Mouse (Mus musculus): ENCODE results near the gene Med29. TPM values are rescaled to one million over a fixed set of nuclear protein-coding genes. Genes with fewer than 3 reads are reported as not detected.

Gene Med29
- total RNA-seq (2021) = 10 to 100 TPM; 19.6 to 20.2 TPM
- long read RNA-seq, experiment 1, transcript Med29-201 (4 exons, 1,281 nt) = major isoform, 87 of 96 reads
- long read RNA-seq, experiment 1, partial matches to known transcripts = 0 of 96 reads
- long read RNA-seq, experiment 1, other reads (novel, unspliced or antisense) = 9 of 96 reads
- long read RNA-seq, experiment 2, transcript Med29-201 (4 exons, 1,281 nt) = major isoform, 65 of 70 reads
- long read RNA-seq, experiment 2, partial matches to known transcripts = 2 of 70 reads
- long read RNA-seq, experiment 2, other reads (novel, unspliced or antisense) = 3 of 70 reads

DNA sequence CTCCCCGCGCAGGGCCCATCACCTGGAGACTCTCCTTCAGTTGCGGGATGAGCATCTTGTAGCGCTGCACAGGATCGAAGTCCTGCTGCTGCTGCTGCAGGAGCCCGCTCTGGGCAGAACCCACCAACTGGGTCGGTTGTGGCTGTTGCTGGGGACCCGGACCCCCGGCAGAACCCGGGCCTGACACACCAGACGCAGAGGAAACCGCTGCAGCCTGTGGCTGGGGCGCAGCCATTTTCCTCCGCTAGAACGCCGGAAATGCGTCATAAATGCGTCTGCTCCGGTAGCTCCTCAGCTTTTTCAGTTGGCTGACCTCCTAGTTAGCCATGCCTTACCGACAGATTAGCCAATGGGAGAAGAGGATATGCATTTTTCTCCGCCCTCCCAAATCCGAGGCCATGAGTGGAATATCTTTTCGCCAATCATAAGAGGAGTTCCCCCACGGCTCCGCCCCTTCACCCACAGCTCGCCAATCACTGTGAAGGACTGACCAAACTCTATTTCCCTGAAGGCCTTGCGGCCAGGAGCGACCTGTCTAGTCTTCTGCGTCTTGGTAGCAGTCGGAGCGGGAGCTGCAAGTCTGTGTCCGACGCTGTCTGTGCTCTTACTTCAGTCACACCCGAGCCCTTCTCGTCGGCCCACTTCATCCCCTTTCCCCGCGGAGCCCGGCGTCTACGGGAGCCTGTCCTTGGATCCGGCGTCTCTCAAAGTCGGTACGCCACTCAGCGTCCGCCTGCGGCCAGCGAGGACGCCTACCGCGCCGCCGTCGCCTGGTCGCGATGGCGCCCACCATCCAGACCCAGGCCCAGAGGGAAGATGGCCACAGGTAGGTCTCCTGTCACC lies at the start of gene Med29, which contains the start of gene Paf1:
Med29 (minus strand) TSS at position 280 of the 843 bp plus-strand sequence.
Paf1 (plus strand) TSS at position 523 of the 843 bp plus-strand sequence.
- peak; percentile 98 for DNase-seq

DNA sequence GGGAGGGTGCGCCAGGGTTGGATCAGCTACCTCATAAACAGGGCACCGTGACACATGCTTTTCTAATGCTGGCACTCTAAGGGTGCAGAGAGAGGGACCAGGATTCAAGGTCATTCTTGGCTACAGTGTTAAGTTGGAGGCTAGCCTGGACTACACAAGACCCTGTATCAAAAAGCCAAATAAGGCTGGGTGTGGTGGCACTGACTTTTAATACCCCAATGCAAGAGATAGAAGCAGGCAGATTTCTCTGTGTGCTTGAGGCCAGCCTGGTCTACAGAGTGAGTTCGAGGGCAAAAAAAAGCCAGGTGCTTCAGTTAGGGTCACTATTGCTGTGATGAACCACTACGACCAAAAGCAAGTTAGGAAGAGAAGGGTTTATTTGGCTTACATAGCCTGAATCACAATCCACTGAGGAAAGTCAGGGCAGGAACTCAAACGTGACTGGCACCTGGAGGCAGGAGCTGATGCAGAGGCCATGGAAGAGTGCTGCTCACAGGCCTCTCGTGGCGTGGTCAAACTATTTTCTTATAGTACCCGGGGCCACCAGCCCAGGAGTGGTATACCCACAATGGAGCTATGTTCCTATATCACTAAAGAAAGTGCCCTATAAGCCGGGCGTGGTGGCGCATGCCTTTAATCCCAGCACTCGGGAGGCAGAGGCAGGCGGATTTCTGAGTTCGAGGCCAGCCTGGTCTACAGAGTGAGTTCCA lies 49.4 kb upstream of the Med29 start:
- no peak for DNase-seq

DNA sequence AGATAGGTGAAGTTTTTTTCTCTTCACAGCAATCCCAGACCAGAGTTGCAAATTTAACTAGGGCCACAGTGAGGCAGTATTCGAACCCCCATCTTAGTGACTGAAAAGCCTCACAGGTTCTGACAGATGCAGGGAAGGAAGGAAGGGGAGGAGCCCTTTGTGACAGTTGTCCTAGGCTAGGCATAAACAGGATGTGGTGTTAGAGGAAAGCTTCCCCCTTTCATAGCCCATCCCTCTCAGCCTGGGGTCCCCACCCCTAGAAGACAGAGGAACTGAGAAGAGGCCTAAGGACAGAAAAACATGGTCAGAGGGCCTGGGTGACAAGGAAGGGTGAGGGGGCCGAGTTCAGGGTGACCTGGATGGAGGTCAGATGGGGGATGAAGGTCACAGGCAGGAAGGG lies 48.2 kb upstream of the Med29 start:
- peak; percentile 41 for DNase-seq

DNA sequence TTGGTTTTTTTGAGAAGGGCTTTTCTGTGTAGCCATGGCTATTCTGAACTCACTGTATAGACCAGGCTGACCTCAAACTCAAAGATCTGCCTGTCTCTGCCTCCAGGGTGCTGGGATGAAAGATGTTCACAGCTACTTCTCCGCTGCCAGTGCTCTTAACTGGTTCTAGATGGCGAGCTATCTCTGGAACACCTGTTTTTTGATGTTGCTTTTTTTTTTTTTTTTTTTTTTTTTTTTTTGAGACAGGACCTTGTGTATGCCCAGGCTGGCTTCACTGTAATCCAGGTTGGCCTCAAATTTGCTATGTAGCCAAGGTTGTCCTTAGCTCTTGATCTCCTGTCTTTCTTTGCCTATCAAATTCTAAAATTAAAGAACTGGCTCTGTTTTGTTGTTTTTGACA lies 46.3 kb upstream of the Med29 start:
- no peak for DNase-seq

DNA sequence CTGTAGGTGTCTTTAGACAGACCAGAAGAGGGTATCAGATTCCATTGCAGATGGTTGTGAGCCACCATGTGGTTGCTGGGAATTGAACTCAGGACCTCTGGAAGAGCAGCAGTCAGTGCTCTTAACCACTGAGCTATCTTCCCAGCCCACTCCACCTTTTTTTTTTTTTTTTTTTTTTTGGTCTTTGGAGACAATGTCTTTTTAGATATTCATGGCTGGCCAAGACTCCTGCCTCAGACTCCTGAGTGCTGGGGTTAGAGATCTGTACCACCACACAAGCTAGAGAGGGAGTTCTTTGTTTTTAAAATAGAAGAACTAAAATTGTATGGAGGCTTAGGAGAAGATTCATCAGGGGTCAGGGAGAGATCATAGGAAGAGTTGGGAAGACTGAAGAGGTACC lies 45.5 kb upstream of the Med29 start:
- no peak for DNase-seq

DNA sequence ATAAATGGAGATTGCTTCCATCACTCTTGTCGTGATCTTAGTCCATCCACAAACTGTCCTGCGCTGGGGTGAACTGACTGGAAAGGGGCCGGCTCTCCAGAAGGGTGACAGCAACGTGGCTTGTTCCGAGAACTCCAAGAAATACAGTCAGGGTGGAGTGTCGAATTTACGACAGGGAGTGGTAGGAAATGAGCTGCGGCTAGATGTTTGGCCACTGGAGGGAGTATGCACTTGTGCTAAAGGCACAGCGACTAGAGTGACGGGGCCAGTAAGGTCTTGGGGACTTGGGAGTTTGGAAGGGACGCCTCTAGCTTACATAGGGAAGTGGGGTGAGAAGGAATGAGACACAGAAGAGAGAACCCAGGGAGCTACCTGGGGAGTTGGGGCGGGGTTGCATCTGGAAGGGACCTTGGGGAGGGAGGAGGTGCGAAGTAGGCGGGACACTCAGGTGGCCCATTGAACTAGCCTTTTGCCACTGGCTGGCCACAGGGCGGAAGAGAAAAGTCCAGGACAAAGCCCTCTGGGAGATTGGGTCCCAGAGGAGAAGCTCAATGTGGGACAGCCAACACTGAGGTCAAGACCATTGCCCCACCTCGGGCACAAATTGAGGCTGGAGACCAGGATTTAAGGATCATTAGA lies 44.5 kb upstream of the Med29 start, which contains the start of gene Gmfg:
Gmfg (plus strand) TSS at position 516 of the 639 bp plus-strand sequence.
- peak; percentile 70 for DNase-seq

DNA sequence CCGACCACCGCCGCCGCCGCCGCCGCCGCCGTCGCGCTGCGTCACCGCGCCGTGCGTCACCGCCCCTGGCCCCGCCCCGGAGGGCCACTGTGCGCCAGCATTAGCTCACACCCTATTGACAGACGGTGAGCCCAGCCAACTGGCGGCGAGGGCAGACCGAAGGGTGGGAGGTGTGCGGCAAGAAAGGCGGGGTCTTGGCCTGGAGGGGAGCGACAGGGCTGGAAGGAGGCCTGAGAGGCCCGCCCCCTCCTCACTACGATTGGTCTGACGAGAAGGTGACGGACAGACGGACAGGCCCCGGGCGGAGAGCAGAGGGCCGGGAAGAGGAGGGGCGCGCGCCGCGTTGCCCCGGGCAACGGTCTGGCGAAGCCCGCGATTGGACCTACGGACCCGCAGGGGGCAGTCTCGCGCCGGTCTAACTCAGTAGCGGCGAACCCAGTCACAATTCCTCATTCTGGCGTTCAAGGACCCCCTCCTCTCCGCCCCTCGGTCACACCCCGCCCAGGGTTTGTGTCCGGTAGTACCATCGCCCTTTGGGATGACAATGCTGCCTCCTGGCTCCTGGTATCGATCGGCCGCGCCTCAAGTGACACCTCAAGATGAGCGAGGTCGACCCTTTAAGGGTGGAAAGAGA lies 43.9 kb upstream of the Med29 start:
- peak; percentile 100 for DNase-seq

DNA sequence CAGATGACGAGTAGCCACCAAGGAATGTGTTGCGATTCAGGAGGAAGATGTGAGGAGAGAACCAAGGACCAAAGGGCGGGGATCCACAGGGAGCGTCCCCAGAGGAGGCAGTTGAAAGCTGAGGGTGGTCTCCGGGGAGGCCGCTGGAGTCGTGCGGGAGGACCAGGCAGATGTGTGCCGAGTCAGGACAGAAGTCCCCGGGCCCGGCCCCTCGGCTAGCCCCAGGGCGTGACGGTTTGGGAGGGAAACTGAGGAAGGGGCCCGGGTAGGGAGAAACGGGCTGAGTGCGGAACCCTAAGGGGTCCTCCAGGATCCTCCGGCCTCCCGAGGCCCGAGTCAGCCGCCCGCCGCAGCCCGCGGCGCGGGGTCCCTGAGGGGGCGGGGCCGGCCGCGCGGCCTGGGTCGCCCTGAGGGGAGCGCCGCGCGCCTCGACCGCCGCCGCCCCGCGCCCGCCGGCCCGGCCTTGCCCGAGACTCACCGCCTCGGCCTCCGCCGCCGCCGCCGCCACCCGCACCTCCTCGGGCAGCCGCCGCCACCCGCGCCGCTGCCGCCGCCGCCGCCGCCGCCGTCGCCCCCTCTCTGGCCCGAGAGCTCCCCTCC lies 43.3 kb upstream of the Med29 start:
- peak; percentile 42 for DNase-seq

DNA sequence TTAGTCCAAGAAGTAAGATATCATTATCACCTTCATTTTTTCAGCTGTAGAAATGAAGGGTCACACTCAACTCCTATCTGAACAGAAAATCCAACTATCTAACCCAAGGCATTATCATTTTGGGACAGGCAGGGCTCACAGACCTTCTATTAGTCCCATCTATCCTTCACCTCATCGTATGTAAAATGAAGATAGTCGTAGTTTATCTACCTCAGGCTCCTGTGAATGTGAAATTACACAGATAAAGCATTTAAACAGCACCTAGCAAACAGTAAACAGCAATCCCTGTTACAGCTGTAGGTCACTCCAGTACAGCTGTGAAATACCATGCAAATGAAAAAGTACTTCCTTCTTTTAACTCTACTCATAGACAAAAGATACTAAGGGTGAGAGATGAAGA lies 39.7 kb upstream of the Med29 start:
- no peak for DNase-seq

DNA sequence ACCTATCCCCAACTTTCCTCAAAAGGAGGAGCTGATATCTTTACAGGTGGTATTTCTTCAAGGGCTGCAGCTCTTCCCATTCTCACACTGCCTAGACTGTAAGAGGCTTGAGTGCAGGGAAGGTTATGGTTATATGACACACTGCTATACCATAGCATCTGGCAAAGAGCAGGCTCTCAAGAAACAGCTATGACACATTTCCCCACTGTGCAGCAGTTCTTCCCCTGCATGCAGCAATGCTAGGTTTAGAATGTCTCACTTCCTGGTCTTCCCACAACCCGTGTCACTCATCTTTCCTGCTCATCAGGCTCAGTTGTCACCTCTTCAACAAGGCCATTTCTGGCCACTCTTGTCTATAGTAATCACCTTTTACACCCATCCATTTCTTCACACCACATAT lies 38.0 kb upstream of the Med29 start:
- no peak for DNase-seq

DNA sequence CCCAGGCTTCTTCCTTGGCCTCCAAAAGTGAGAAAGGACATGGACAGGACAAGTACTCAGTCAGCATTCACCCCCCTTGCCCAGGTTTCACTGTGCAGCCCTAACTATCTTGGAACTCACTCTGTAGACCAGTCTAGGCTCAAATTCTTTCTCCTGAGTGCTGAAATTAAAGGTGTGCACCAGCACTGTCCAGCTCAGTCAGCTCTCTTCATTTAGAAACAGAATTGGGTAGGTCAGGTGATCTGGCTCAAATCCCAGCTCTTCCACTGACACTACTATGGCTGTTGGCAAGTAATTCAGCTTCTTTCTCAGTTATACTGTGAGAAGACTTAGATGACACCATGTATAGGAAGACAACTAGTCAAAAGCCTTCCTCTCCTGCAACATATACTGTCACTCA lies 35.2 kb upstream of the Med29 start:
- no peak for DNase-seq

DNA sequence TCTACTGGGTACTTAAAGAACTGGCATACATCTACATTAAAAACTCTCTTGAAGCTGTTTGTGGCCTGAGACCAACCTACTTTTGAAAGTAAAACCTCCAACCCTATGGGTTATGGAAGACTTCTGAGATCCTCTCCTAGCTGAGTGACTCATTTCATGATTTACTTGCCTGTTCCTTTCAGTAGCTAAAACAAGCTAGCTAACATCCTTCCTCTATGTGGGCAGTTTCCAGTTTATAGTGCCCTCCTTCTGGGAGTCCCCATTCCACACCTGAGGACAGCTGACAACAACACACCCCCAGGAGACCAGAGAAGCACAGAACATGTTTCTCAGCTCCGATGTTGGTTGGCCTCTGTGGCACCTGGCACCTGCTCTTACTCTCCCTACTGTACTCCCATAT lies 30.5 kb upstream of the Med29 start:
- DNase-seq = no peak

DNA sequence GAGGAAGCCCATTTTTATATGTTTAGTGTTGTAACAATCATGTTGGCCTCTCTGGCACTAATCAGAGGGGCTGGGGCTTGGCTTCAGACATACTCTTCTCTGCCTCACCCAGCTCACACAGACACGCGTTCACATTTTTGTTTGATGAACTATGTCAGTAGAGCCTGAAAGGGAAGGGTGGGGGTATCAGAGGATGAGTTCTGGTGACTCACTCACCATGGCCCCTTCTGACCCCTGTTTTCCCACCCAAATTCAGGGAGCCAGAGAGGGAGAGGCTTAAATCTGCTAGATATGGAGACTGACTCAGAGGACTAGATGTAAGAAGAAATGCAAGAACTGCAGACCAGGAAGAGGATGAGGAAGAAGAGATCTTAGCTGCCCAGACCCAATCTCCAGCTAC lies 26.9 kb upstream of the Med29 start:
- no peak for DNase-seq

DNA sequence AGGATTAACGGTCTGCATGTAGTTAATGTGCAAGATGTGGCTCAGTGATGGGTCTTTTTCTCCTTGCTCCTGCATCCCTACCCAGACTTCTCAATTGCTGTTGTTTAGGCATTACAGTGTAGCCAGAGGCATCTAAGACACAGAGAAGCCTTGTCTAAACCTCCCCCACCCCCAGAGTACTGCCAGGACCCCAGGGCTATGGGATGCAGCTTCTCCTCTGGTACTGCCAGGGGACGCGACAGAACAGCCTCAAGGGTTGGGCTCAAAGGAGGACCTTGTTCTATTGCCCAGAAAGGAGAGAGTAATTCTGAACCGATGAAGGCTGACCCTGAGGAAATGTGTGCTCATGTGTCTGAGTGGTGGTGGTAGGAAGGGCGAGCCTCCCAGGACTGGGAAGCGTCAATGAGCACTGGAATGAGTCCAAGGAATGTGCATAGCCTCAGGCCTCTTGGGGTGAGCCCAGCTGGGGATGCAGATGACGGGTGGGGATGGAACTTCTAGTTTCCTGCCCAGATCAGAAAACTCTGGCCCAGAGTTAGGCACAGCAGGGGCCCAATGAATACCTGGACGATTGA lies 25.7 kb upstream of the Med29 start:
- DNase-seq = peak; percentile 84

DNA sequence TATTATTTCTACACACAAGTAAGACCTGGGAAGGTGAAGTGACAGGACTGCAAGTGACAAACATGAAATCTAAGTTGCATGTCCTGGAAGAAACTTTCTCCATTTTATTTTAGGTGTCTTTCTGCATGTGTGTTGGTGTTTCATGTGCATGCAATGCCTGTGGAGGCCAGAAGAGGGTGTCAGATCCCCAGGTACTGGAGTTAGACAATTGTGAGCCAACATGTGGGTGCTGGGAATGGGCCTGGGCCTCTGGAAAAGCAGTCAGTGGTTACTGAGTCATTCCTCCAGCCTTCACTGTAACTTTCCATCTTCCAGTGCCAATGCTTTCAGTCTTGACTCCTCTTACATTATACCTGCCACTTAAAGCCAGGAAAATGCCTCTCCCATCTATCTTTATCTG lies 24.9 kb upstream of the Med29 start:
- no peak for DNase-seq

DNA sequence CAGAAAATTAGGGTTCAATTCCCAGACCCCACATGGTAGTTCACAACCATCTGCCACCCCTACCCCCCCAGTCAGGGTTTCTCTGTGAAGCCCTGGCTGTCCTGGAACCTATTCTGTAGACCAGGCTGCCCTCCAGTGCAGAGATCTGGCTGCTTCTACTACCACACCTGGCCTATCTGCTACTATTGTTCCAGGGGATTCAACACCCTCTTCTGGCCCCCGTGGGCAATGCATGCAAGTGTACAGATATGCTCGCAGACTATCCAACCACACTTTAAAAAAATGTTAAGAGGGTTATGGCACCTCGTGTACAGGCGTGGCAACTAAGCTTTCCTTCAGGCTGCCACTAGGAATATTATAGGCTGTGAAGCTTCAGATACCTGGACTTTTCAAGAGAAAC lies 20.3 kb upstream of the Med29 start:
- no peak for DNase-seq

DNA sequence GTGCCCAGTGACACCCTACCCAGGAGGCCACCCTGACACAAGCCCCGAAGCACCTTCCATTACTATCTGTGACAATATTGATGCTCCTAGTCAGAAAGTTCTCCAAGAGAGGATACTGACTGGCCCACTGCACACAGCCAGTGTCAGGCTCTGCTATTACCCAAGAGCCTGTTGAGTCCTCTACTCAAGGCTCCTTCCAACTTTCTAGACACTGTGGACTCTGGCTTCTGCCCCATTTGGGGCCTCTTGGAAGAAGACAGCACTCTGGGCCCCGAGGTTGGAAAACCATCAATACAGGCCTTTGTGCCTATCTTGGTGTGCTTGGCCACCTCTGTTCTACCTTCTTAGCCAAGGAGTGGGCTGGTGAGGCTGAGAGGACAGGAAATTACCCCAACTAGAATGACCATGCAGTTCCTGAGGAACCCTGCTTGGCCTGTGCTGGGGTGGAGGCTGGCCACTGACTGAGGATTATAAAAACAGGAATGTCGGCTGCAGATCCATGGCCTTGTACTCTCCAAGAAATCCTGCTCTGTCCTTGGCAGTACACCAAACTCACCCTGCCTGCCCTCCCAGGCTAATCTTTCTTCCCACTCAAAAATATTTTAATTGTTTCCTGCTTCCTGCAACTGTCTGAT lies 18.4 kb upstream of the Med29 start:
- DNase-seq = peak; percentile 85

DNA sequence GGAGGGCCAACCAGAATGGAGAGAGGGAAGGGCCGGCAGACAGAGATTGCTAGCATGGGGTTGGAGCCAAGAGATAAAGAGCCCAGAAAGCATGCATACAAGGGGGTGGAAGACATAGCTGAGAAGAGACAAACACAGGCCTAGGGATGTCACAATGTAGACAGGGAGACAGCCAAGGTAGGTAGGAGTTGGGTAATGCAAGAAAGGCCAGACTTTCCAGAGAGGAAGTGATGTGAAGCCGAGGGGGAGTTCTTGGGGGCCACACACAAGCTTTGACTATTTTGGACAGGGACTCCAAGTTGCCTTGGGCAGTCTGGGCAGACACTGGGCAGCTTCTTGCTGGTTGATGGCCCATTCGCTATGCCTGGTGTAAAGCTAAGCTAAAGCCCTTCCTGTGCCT lies 9.4 kb upstream of the Med29 start:
- DNase-seq = no peak

DNA sequence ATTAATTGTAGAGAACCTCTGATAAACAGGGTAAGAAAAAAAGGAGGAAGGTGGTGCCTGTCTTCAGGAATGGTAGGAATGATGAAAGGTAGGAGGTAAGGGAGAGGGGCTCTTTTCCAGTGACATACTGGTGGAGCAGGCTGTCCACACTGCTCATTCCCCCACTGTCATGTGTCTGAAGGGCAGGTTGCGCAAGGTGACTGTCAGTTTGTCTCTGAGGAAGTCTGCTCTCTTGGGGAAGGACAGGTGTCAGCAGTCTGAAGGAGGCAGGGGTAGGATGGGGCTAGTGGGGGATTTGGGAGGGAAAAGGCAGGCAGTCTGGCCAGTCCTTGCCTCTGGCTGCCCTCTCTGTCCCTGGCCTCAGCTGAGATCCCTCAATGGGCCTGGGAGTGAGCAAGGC lies 8.5 kb upstream of the Med29 start:
- DNase-seq = no peak

DNA sequence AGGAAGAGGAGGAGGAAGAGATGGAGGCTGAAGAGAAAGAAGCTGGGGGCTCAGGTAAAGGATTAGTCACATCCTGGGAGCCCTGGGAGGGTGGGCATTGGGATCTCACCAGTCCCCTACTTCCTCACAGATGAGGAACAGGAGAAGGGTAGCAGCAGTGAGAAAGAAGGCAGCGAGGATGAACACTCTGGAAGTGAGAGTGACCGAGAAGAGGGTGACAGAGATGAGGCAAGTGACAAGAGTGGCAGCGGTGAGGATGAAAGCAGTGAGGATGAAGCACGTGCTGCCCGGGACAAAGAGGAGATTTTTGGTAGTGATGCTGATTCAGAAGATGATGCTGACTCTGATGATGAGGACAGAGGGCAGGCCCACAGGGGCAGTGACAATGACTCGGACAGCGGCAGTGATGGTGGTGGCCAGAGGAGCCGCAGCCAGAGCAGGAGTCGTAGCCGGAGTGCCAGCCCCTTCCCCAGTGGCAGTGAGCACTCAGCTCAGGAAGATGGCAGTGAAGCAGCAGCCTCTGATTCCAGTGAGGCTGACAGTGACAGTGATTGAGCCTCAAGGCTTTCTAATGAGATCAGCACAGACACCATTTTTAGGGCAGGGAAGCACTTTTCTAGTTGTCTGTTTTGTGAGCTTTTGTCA lies 6.3 kb upstream of the Med29 start:
- DNase-seq = no peak
